8 mouse cellular contexts compared by ENCODE assay signal in the genomic region with DNA sequence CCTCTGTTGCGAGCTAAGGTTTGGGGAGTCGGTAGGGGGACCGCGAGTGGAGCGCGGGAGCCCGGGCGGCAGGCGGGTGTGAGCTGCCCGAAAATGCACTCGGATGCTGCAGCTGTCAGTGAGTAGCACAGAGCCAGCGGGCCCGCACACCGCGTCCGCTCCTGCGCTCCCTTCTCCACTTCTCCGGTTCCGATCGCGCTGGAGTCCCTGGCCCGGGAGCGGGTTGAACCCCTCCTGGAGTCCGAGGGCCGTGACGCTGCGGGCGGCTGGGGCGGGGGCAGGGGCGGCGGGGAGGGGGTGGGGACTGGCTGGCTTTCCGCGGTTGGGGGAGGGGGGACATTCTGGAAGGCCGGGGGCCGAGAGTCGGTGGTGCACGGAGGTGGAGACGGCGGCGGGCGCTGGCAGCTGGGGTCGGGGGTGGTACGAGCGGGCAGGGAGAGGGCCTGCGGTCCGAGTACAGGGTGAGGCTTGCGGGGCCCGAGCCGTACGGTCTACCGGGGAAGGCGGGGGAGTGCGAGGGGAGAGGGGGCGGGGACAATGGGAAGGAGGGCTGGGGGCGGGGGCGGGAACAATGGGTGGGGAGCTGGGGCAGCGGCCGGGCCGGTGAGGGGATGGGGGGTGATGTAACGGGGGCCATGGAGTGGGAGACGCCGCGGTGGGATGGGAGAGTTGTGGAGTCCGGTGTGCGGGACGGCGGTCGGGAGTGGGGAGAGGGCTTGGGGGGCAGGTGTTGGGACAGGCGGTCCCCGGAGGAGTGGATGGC. TPM values are rescaled to one million over a fixed set of nuclear protein-coding genes. Genes with fewer than 3 reads are reported as not detected.
DNase-seq lines count a peak whose midpoint lies in the region; ATAC-seq and TF ChIP-seq lines count a peak whose summit lies in the region.

No protein-coding gene starts in this region.

- no peaks in the 10 kb centered on the region for H3K27me3 ChIP-seq in heart, adult 2 months (ENCODE audit: control insufficient read depth, insufficient read depth, low read length)
- peaks cover 3% of the 10 kb centered on the region for H3K27me3 ChIP-seq in C2C12 (ENCODE audit: control insufficient read depth, insufficient read depth, insufficient read length)
- H3K27me3 ChIP-seq in hindbrain, embryonic 14.5 days (ENCODE audit: control insufficient read depth, insufficient read depth, low read length), result no peaks in the 10 kb centered on the region
- no peaks in the 10 kb centered on the region for H3K27me3 ChIP-seq in lung, embryonic 15.5 days
- H3K27me3 ChIP-seq in testis, adult 2 months (ENCODE audit: control insufficient read depth, insufficient read depth, low read length), result no peaks in the 10 kb centered on the region

- TF ChIP-seq EP300 in heart, adult 2 months (IDR thresholded peaks at IDR 0.05; ENCODE audit: insufficient read depth, low read depth, low read length), result no peak

- intact Hi-C loops in heart, adult 2 months (cut with DNase I), result loop anchor here (5.0 to 10.0 kb wide), 2 partner anchors 146 to 196 kb away; partner anchors contain the start of gene Ociad1
- intact Hi-C loops in heart, postnatal 36 days (cut with DNase I), result loop anchor here (5.0 to 10.0 kb wide), 4 partner anchors 46 to 574 kb away; partner anchors contain the start of genes Ociad1, Sgcb and Usp46

- TF ChIP-seq POLR2A in heart, adult 2 months (IDR thresholded peaks at IDR 0.05; ENCODE audit: insufficient read depth, low read depth, low read length), result peak; percentile 57; the same call in 1 of the 2 replicates
- TF ChIP-seq POLR2A in testis, adult 2 months (IDR thresholded peaks at IDR 0.05; ENCODE audit: control insufficient read depth, low read depth, low read length), result peak; percentile 22

- H3K36me3 ChIP-seq in heart, adult 2 months (ENCODE audit: control insufficient read depth, insufficient read depth, low read length), result no peaks in the 10 kb centered on the region
- H3K36me3 ChIP-seq in C2C12 (ENCODE audit: control insufficient read depth, insufficient read depth), result no peaks in the 10 kb centered on the region
- H3K36me3 ChIP-seq in hindbrain, embryonic 14.5 days (replicated peaks; ENCODE audit: control insufficient read depth, insufficient read depth), result no peaks in the 10 kb centered on the region
- no peaks in the 10 kb centered on the region for H3K36me3 ChIP-seq in lung, embryonic 15.5 days
- no peaks in the 10 kb centered on the region for H3K36me3 ChIP-seq in testis, adult 2 months (ENCODE audit: control insufficient read depth, insufficient read depth, low read length)

- H3K27ac ChIP-seq in heart, adult 2 months, result peak overlapping the region; percentile 80
- H3K27ac ChIP-seq in hindbrain, embryonic 14.5 days, result peak overlapping the region; percentile 96
- peak overlapping the region; percentile 92 for H3K27ac ChIP-seq in lung, embryonic 15.5 days
- peak overlapping the region; percentile 90 for H3K27ac ChIP-seq in testis, adult 2 months (ENCODE audit: control insufficient read depth, insufficient read depth, low read depth, low read length)

- DNase-seq in heart, adult 2 months, result peak in 1 of 2 experiments; percentile 36
- DNase-seq in heart, postnatal 36 days, result no peak
- DNase-seq in embryo, embryonic 11 days, result peak; percentile 71
- DNase-seq in hindbrain, embryonic 14.5 days (ENCODE audit: low spot score), result no peak
- no peak for DNase-seq in adrenal gland, adult 2 months

- ATAC-seq in hindbrain, embryonic 14.5 days (ENCODE audit: low FRiP score), result peak; percentile 24
- peak; percentile 58 for ATAC-seq in lung, embryonic 15.5 days (ENCODE audit: borderline replicate concordance, extremely low read depth, low FRiP score, low TSS enrichment)

- peaks cover 2% of the 10 kb centered on the region; the same call in 1 of the 2 replicates for H3K4me1 ChIP-seq in heart, adult 2 months (ENCODE audit: control insufficient read depth, insufficient read depth, low read length)
- peaks cover 14% of the 10 kb centered on the region for H3K4me1 ChIP-seq in hindbrain, embryonic 14.5 days (replicated peaks; ENCODE audit: control insufficient read depth, insufficient read depth, low read length)
- peaks cover 9% of the 10 kb centered on the region; the same call in 1 of the 2 replicates for H3K4me1 ChIP-seq in lung, embryonic 15.5 days
- peaks cover 10% of the 10 kb centered on the region for H3K4me1 ChIP-seq in testis, adult 2 months (ENCODE audit: control insufficient read depth, insufficient read depth, low read length)

- H3K9ac ChIP-seq in heart, adult 2 months (ENCODE audit: low read depth, low read length), result peak overlapping the region; percentile 84
- peak overlapping the region; percentile 84 for H3K9ac ChIP-seq in hindbrain, embryonic 14.5 days
- H3K9ac ChIP-seq in lung, embryonic 15.5 days, result peak overlapping the region; percentile 67

- no peaks in the 10 kb centered on the region for H3K9me3 ChIP-seq in hindbrain, embryonic 14.5 days (ENCODE audit: control insufficient read depth, low read length)
- H3K9me3 ChIP-seq in lung, embryonic 15.5 days, result no peaks in the 10 kb centered on the region

- no peaks in the 10 kb centered on the region for H3K79me3 ChIP-seq in C2C12 (ENCODE audit: low read depth)

- 1% methylated on average over 67 of the region's 70 CpGs for WGBS in heart, adult 2 months
- WGBS in hindbrain, embryonic 14.5 days, result under 1% methylated on average over 63 of the region's 70 CpGs
- WGBS in lung, embryonic 15.5 days, result 1% methylated on average over 69 of the region's 70 CpGs

- peak overlapping the region; percentile 90 for H3K4me2 ChIP-seq in hindbrain, embryonic 14.5 days (replicated peaks)
- H3K4me2 ChIP-seq in lung, embryonic 15.5 days, result peak overlapping the region; percentile 98

- peak overlapping the region; percentile 74 for H3ac ChIP-seq in C2C12 (ENCODE audit: control insufficient read depth, insufficient read length, low read depth)

- peak overlapping the region; percentile 95 for H3K4me3 ChIP-seq in heart, adult 2 months
- H3K4me3 ChIP-seq in C2C12 (ENCODE audit: insufficient read depth, poor library complexity, severe bottlenecking), result peak overlapping the region; percentile 46
- H3K4me3 ChIP-seq in hindbrain, embryonic 14.5 days (replicated peaks; ENCODE audit: low read length), result peak overlapping the region; percentile 93
- peak overlapping the region; percentile 79 for H3K4me3 ChIP-seq in lung, embryonic 15.5 days
- peak overlapping the region; percentile 99 for H3K4me3 ChIP-seq in testis, adult 2 months (ENCODE audit: control insufficient read depth, low read depth, low read length)

- H3K79me2 ChIP-seq in heart, adult 2 months (replicated peaks; ENCODE audit: control insufficient read depth, insufficient read depth, low read length), result no peaks in the 10 kb centered on the region
- H3K79me2 ChIP-seq in C2C12 (ENCODE audit: control insufficient read depth, insufficient read depth), result peaks cover 13% of the 10 kb centered on the region

- TF ChIP-seq CTCF in heart, adult 2 months (IDR thresholded peaks at IDR 0.05), result peak; percentile 29; the same call in 1 of the 2 replicates
- no peak for TF ChIP-seq CTCF in C2C12 (IDR thresholded peaks at IDR 0.05; ENCODE audit: control insufficient read depth, insufficient read depth, insufficient read length)
- no peak for TF ChIP-seq CTCF in testis, adult 2 months (IDR thresholded peaks at IDR 0.05; ENCODE audit: control insufficient read depth, insufficient read depth, insufficient replicate concordance, low read depth, low read length)

TF ChIP-seq in C2C12, 6 proteins besides CTCF, POLR2A, EP300 and RAD21:
- TF ChIP-seq MAX (IDR thresholded peaks at IDR 0.05) (no peak), FOSL1 (IDR thresholded peaks at IDR 0.05; ENCODE audit: insufficient read depth, low read length, poor library complexity, severe bottlenecking) (no peak), USF1 (IDR thresholded peaks at IDR 0.05; ENCODE audit: low read depth) (no peak), MYOD1 (IDR thresholded peaks at IDR 0.05; ENCODE audit: control insufficient read depth, insufficient read length, low read depth) (no peak), MYOG (IDR thresholded peaks at IDR 0.05; ENCODE audit: control insufficient read depth, extremely low read depth, insufficient read length) (no peak)
TF ChIP-seq in C2C12: peak in this region for 0.

RNA-seq across cellular contexts. Expression of gene Dcun1d4, which starts 10.5 kb away (rescaled TPM):
- 10 to 100 TPM; 17.2 to 17.4 TPM for total RNA-seq in heart, adult 2 months (2021)
- 4.7 and 9.6 TPM in 2 replicates for polyA plus RNA-seq in heart, adult 2 months (2012; rRNA removed)
- total RNA-seq in heart, postnatal 36 days (2021), result 10 to 100 TPM; 14.7 to 18.2 TPM
- 3.3 TPM for polyA plus RNA-seq in C2C12 (2012; fragmentation: generic; extraction: Trizol)
- polyA plus RNA-seq in hindbrain, embryonic 14.5 days (2014; fragmentation: Nextera tagmentation; extraction: Ambion mirVana), result 61.5 and 65.0 TPM in 2 replicates
- 21.3 and 22.8 TPM in 2 replicates for polyA plus RNA-seq in lung, embryonic 15.5 days (2015; fragmentation: Nextera tagmentation; extraction: Ambion mirVana)
- polyA plus RNA-seq in testis, adult 2 months (2012; rRNA removed), result 37.5 and 44.8 TPM in 2 replicates
- 10 to 100 TPM; 39.8 to 49.4 TPM for total RNA-seq in adrenal gland, adult 2 months (2021)
- polyA plus RNA-seq in adrenal gland, adult 2 months (2012; rRNA removed), result 2.3 and 3.5 TPM in 2 replicates

Comparison
In these comparisons a context has a peak if more than half of its experiments do, and no peak if none do; other contexts are left out.
1. H3K4me3 ChIP-seq: peak in every context shown above with its lines; median percentile 99 in testis, adult 2 months; 95 in heart, adult 2 months; 93 in hindbrain, embryonic 14.5 days; 79 in lung, embryonic 15.5 days; 46 in C2C12.